Mouse (Mus musculus): ENCODE data around the gene Gpr65. TPM values are rescaled to one million over a fixed set of nuclear protein-coding genes. Genes with fewer than 3 reads are reported as not detected.
"Not testable (repeated sequence)": the region's sequence is repeated elsewhere in the genome, so short reads cannot be mapped to it uniquely, and the experiment has no call there.

Gpr65 gene
- 2.0 TPM in 2 replicates for polyA plus RNA-seq (2015; fragmentation: Nextera tagmentation; extraction: Ambion mirVana)

DNA sequence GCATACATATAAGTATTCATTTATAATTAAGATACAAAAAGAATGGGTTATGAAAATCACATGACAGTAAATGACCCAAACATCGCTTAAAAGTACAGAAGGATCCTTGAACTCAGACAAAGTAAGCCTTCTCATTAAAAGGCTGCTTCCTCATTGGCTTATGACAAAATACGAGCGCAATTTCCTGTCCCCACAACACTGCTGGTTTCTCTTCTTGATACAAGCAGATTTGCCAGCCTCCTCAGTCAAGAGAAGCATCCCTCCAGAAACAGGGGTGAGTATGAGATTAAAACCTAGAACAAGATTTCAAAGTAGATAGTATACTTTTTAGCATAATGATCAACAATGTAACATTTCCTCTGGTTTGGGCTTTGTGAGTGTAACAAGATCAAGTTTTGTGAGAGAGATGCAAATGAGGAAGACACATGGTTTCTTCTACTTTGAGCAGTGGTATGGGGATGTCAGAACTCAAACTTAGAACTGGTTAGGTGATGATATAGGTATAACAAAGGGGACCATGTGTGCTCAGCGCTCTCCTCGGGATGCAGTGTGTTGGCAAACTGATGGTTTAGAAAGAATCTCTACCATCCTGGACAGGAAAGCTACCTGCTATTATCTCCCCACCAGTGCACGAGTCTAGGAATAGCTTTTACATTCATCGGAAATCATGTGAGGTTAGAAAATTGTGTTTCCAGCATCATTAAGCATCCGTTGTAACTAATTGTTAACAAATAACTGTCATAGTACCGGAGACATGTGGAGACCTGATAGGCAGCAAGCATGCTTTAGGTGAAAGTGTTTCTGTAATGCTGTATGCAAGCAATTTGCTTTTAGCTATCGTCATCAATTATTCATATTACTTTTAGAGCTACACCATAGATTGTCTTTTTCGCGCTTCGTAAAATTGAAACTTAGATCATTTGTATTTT lies at the start of gene Gpr65:
Gpr65 (plus strand) TSS at position 195 of the 929 bp plus-strand sequence.
- ATAC-seq (replicated peaks; ENCODE audit: low FRiP score, low read depth) = no peak
- H3K9ac ChIP-seq (ENCODE audit: low read depth, low read length) = no peak within 1 kb of the TSS
- H3K27me3 ChIP-seq (ENCODE audit: insufficient read depth, low read length) = no peaks in the 10 kb centered on the region
- no peak for TF ChIP-seq CTCF (IDR thresholded peaks at IDR 0.05; ENCODE audit: low read depth)
- H3K4me3 ChIP-seq (replicated peaks; ENCODE audit: low read depth, low read length) = no peak within 1 kb of the TSS
- WGBS = 83% methylated on average over 13 of the region's 13 CpGs
- H3K4me2 ChIP-seq (ENCODE audit: low read length) = no peak within 1 kb of the TSS
- no peak for DNase-seq (ENCODE audit: low spot score)
- no peaks in the 10 kb centered on the region for H3K9me3 ChIP-seq (replicated peaks; ENCODE audit: low read length)
- no peaks in the 10 kb centered on the region for H3K36me3 ChIP-seq (ENCODE audit: insufficient read depth, low read length)
- no peak within 1 kb of the TSS for H3K27ac ChIP-seq
- no peaks in the 10 kb centered on the region for H3K4me1 ChIP-seq (replicated peaks; ENCODE audit: insufficient read depth, low read length)

- no peaks in the 10 kb centered on the region for H3K9me3 ChIP-seq (replicated peaks; ENCODE audit: low read length)
- no peak overlapping the region for H3K27ac ChIP-seq
- no peak overlapping the region for H3K4me3 ChIP-seq (replicated peaks; ENCODE audit: low read depth, low read length)
- H3K4me1 ChIP-seq (replicated peaks; ENCODE audit: insufficient read depth, low read length) = no peaks in the 10 kb centered on the region
- 82% methylated on average over 5 of the region's 5 CpGs for WGBS
- no peak for DNase-seq (ENCODE audit: low spot score)
- H3K4me2 ChIP-seq (ENCODE audit: low read length) = no peak overlapping the region
- no peaks in the 10 kb centered on the region for H3K36me3 ChIP-seq (ENCODE audit: insufficient read depth, low read length)
- no peak overlapping the region for H3K9ac ChIP-seq (ENCODE audit: low read depth, low read length)
- no peak for TF ChIP-seq CTCF (IDR thresholded peaks at IDR 0.05; ENCODE audit: low read depth)
- no peak for ATAC-seq (replicated peaks; ENCODE audit: low FRiP score, low read depth)
- H3K27me3 ChIP-seq (ENCODE audit: insufficient read depth, low read length) = no peaks in the 10 kb centered on the region
Observed at GRCm38 (mm10) chr12:98223286-98223685, 45.1 kb upstream of the Gpr65 start.

DNA sequence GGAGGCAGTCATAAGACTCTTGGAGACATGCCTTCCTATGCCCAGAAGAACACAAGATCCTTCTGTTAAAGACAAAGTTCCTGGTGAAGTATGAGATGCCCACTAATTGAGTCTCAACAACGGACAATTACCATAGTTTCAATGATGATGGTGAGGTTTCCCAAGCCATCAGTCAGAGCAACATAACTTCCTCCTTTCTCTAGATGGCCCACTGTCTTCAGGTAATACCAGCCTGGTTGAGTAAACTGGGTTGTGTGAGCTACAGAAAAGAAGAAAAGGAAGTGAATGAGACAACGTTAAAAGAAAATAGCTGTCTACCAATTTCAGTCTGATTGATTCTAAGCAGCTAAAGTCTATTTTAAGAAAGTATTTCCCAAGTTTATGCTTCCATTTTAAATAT lies 41.4 kb upstream of the Gpr65 start:
- no peak overlapping the region for H3K4me2 ChIP-seq (ENCODE audit: low read length)
- WGBS = 89% methylated on average over 2 of the region's 2 CpGs
- H3K27ac ChIP-seq = no peak overlapping the region
- H3K9me3 ChIP-seq (replicated peaks; ENCODE audit: low read length) = no peaks in the 10 kb centered on the region
- ATAC-seq (replicated peaks; ENCODE audit: low FRiP score, low read depth) = no peak
- no peaks in the 10 kb centered on the region for H3K4me1 ChIP-seq (replicated peaks; ENCODE audit: insufficient read depth, low read length)
- DNase-seq (ENCODE audit: low spot score) = no peak
- H3K27me3 ChIP-seq (ENCODE audit: insufficient read depth, low read length) = no peaks in the 10 kb centered on the region
- no peaks in the 10 kb centered on the region for H3K36me3 ChIP-seq (ENCODE audit: insufficient read depth, low read length)
- no peak overlapping the region for H3K9ac ChIP-seq (ENCODE audit: low read depth, low read length)
- TF ChIP-seq CTCF (IDR thresholded peaks at IDR 0.05; ENCODE audit: low read depth) = no peak
- H3K4me3 ChIP-seq (replicated peaks; ENCODE audit: low read depth, low read length) = no peak overlapping the region

GRCm38 (mm10) chr12:98238478-98238877 lies 30.0 kb upstream of the Gpr65 start:
- H3K27me3 ChIP-seq (ENCODE audit: insufficient read depth, low read length); H3K9me3 ChIP-seq (replicated peaks; ENCODE audit: low read length); H3K27ac ChIP-seq; H3K4me2 ChIP-seq (ENCODE audit: low read length); DNase-seq (ENCODE audit: low spot score); ATAC-seq (replicated peaks; ENCODE audit: low FRiP score, low read depth); H3K4me1 ChIP-seq (replicated peaks; ENCODE audit: insufficient read depth, low read length); H3K36me3 ChIP-seq (ENCODE audit: insufficient read depth, low read length); H3K9ac ChIP-seq (ENCODE audit: low read depth, low read length); H3K4me3 ChIP-seq (replicated peaks; ENCODE audit: low read depth, low read length): not testable (repeated sequence)
- WGBS = 79% methylated on average over 6 of the region's 6 CpGs

GRCm38 (mm10) chr12:98244161-98244560 lies 24.3 kb upstream of the Gpr65 start:
- H3K9me3 ChIP-seq (replicated peaks; ENCODE audit: low read length) = no peaks in the 10 kb centered on the region
- H3K9ac ChIP-seq (ENCODE audit: low read depth, low read length) = no peak overlapping the region
- 0 out of 2 replicates have a peak, but pooled peaks cover 2% of the 10 kb centered on the region for H3K36me3 ChIP-seq (ENCODE audit: insufficient read depth, low read length)
- no peak overlapping the region for H3K4me3 ChIP-seq (replicated peaks; ENCODE audit: low read depth, low read length)
- no peaks in the 10 kb centered on the region for H3K4me1 ChIP-seq (replicated peaks; ENCODE audit: insufficient read depth, low read length)
- TF ChIP-seq CTCF (IDR thresholded peaks at IDR 0.05; ENCODE audit: low read depth) = no peak
- no peaks in the 10 kb centered on the region for H3K27me3 ChIP-seq (ENCODE audit: insufficient read depth, low read length)
- DNase-seq (ENCODE audit: low spot score) (no peak), ATAC-seq (replicated peaks; ENCODE audit: low FRiP score, low read depth) (no peak)
- no peak overlapping the region for H3K27ac ChIP-seq
- 69% methylated on average over 4 of the region's 4 CpGs for WGBS
- no peak overlapping the region for H3K4me2 ChIP-seq (ENCODE audit: low read length)

DNA sequence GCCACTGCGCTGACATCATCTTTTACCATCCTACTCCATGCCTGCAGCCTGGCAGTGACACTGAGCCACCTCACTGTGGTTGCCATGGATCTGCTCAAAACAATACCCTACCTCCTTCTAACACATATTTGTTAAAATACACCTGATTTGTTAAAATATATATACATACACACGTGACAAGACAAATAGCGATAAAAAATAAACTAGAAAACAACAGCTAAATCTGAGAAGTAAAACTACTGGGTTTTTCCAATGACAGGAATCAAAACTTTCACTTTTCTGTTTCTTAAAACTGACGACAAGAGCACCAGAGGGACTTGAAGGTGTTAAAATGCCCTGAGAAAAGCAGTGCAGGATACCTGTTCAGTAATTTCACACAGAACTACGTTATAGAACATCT lies 23.6 kb upstream of the Gpr65 start:
- Histone ChIP-seq H3K4me3 (replicated peaks; ENCODE audit: low read depth, low read length) (no peak overlapping the region), H3K4me1 (replicated peaks; ENCODE audit: insufficient read depth, low read length) (no peaks in the 10 kb centered on the region), H3K4me2 (ENCODE audit: low read length) (no peak overlapping the region), H3K27ac (no peak overlapping the region), H3K9me3 (replicated peaks; ENCODE audit: low read length) (no peaks in the 10 kb centered on the region), H3K36me3 (ENCODE audit: insufficient read depth, low read length) (0 out of 2 replicates have a peak, but pooled peaks cover 2% of the 10 kb centered on the region), H3K9ac (ENCODE audit: low read depth, low read length) (no peak overlapping the region), H3K27me3 (ENCODE audit: insufficient read depth, low read length) (no peaks in the 10 kb centered on the region)
- ATAC-seq (replicated peaks; ENCODE audit: low FRiP score, low read depth) (no peak), DNase-seq (ENCODE audit: low spot score) (no peak)
- TF ChIP-seq CTCF (IDR thresholded peaks at IDR 0.05; ENCODE audit: low read depth) = no peak
- 90% methylated on average over 5 of the region's 5 CpGs for WGBS
